Mouse (Mus musculus) CH12.LX (cell line): ENCODE data around the gene Vps4b. TPM values are rescaled to one million over a fixed set of nuclear protein-coding genes. Genes with fewer than 3 reads are reported as not detected.

Experiments
- DNase-seq: peaks from one replicate; pipeline ENCODE4 v3.0.0-alpha.2; 2013; ENCODE audit errors: extremely low read depth
- H3K27ac ChIP-seq: 2 replicates; pipeline ENCODE4 v1.5.1; 2012; ENCODE audit warnings: low read depth, mild to moderate bottlenecking, control low read depth, moderate library complexity; ENCODE audit not compliant: insufficient read depth
- H3K27me3 ChIP-seq: replicated peaks from 2 replicates; pipeline ENCODE3; 2012; ENCODE audit warnings: inconsistent platforms
- H3K36me3 ChIP-seq, 2 experiments: replicated peaks in 1 of 2; 2 replicates each; pipeline versions ENCODE3 to v1.6.1; 2012; ENCODE audit warnings: inconsistent platforms in 1 of 2, low read length in 1 of 2, mild to moderate bottlenecking in 1 of 2, mixed read lengths in 1 of 2, moderate library complexity in 1 of 2; ENCODE audit not compliant: control insufficient read depth in 1 of 2, insufficient read depth in 1 of 2
- H3K4me1 ChIP-seq, 2 experiments: 2 replicates each; pipeline ENCODE4 v1.6.1; 2012; ENCODE audit warnings: inconsistent platforms in 1 of 2, moderate library complexity in 1 of 2; ENCODE audit not compliant: insufficient read depth in 2 of 2, control insufficient read depth in 1 of 2
- H3K4me2 ChIP-seq: 2 replicates; pipeline ENCODE4 v1.6.1; 2012; ENCODE audit warnings: low read depth, mild to moderate bottlenecking, control low read depth; ENCODE audit not compliant: poor library complexity, insufficient read depth, severe bottlenecking
- H3K4me3 ChIP-seq, 3 experiments: fragments of 150-350 bp in 1 of 3; sonication (generic) in 1 of 3; replicated peaks in 1 of 3; 2 replicates each; pipeline versions ENCODE3 to v1.5.1; 2011 to 2012; ENCODE audit warnings: low read depth in 2 of 3, low read length in 2 of 3, mild to moderate bottlenecking in 2 of 3, moderate library complexity in 2 of 3, control low read depth in 1 of 3, improper control_type of control experiment in 1 of 3, inconsistent platforms in 1 of 3, mixed read lengths in 1 of 3; ENCODE audit not compliant: poor library complexity in 1 of 3
- H3K79me2 ChIP-seq: replicated peaks from 2 replicates; pipeline ENCODE4 v1.6.1; 2012; ENCODE audit warnings: mild to moderate bottlenecking, moderate library complexity; ENCODE audit not compliant: control insufficient read depth, poor library complexity, insufficient read depth, severe bottlenecking; ENCODE audit errors: extremely low read depth
- H3K9ac ChIP-seq: 2 replicates; pipeline ENCODE4 v1.6.1; 2012; ENCODE audit warnings: low read depth, mild to moderate bottlenecking, control low read depth, moderate library complexity; ENCODE audit not compliant: insufficient read depth
- H3K9me3 ChIP-seq: replicated peaks from 2 replicates; pipeline ENCODE3; 2012; ENCODE audit warnings: low read length, inconsistent platforms, mixed read lengths
- CHD1 ChIP-seq: IDR thresholded peaks from 2 replicates; pipeline ENCODE4 v1.6.1; 2012; ENCODE audit warnings: low read depth, low read length, improper control_type of control experiment, inconsistent platforms
- CHD2 ChIP-seq: IDR thresholded peaks from 2 replicates; pipeline ENCODE4 v1.6.1; 2011; ENCODE audit warnings: low read length, improper control_type of control experiment
- ELF1 ChIP-seq: IDR thresholded peaks from 2 replicates; pipeline ENCODE4 v1.6.1; 2014; ENCODE audit warnings: low read depth, mild to moderate bottlenecking, inconsistent platforms, low read length, improper control_type of control experiment
- EP300 ChIP-seq: IDR thresholded peaks from 2 replicates; pipeline ENCODE4 v1.6.1; 2011; ENCODE audit warnings: low read length, improper control_type of control experiment
- ETS1 ChIP-seq: conservative IDR thresholded peaks from 2 replicates; pipeline ENCODE4 v1.6.1; 2012; ENCODE audit warnings: low read depth, mild to moderate bottlenecking, inconsistent platforms, low read length, improper control_type of control experiment, moderate library complexity
- GABPA ChIP-seq: IDR thresholded peaks from 2 replicates; pipeline ENCODE4 v1.6.1; 2012; ENCODE audit warnings: low read depth, low read length, improper control_type of control experiment, inconsistent platforms; ENCODE audit not compliant: insufficient replicate concordance
- HCFC1 ChIP-seq: IDR thresholded peaks from 2 replicates; pipeline ENCODE4 v1.6.1; 2012; ENCODE audit warnings: low read depth, mild to moderate bottlenecking, inconsistent platforms, low read length, improper control_type of control experiment
- IRF4 ChIP-seq: IDR thresholded peaks from 2 replicates; pipeline ENCODE4 v1.6.1; 2014; ENCODE audit warnings: low read depth, mild to moderate bottlenecking, inconsistent platforms, low read length, improper control_type of control experiment
- JUN ChIP-seq: IDR thresholded peaks from 2 replicates; pipeline ENCODE4 v1.6.1; 2011; ENCODE audit warnings: low read depth, mild to moderate bottlenecking, low read length, improper control_type of control experiment, moderate library complexity; ENCODE audit not compliant: insufficient read depth
- JUND ChIP-seq: conservative IDR thresholded peaks from 2 replicates; pipeline ENCODE4 v1.6.1; 2011; ENCODE audit warnings: low read depth, low read length, improper control_type of control experiment
- KAT2A ChIP-seq: IDR thresholded peaks from 2 replicates; pipeline ENCODE4 v1.6.1; 2012; ENCODE audit warnings: low read length, improper control_type of control experiment, inconsistent platforms; ENCODE audit not compliant: insufficient replicate concordance
- MAFK ChIP-seq: IDR thresholded peaks from 2 replicates; pipeline ENCODE4 v1.6.1; 2011; ENCODE audit warnings: low read length, improper control_type of control experiment; ENCODE audit not compliant: insufficient replicate concordance
- MAZ ChIP-seq: IDR thresholded peaks from 2 replicates; pipeline ENCODE4 v1.6.1; 2012; ENCODE audit warnings: low read depth, mild to moderate bottlenecking, inconsistent platforms, low read length, improper control_type of control experiment, moderate library complexity
- MEF2A ChIP-seq: IDR thresholded peaks from 2 replicates; pipeline ENCODE4 v1.6.1; 2014; ENCODE audit warnings: low read depth, mild to moderate bottlenecking, inconsistent platforms, low read length, improper control_type of control experiment, borderline replicate concordance
- MYC ChIP-seq: IDR thresholded peaks from 2 replicates; pipeline ENCODE4 v1.6.1; 2011; ENCODE audit warnings: low read depth, mild to moderate bottlenecking, improper control_type of control experiment, low read length
- NELFE ChIP-seq: IDR thresholded peaks from 2 replicates; pipeline ENCODE4 v1.6.1; 2011; ENCODE audit warnings: low read depth, low read length, improper control_type of control experiment
- NRF1 ChIP-seq: IDR thresholded peaks from 2 replicates; pipeline ENCODE4 v1.6.1; 2014; ENCODE audit warnings: low read depth, mild to moderate bottlenecking, inconsistent platforms, low read length, improper control_type of control experiment, moderate library complexity
- RAD21 ChIP-seq: IDR thresholded peaks from 2 replicates; pipeline ENCODE4 v1.6.1; 2011; ENCODE audit warnings: low read depth, mild to moderate bottlenecking, low read length, improper control_type of control experiment, moderate library complexity
- SMC3 ChIP-seq: IDR thresholded peaks from 2 replicates; pipeline ENCODE4 v1.6.1; 2011; ENCODE audit warnings: low read depth, low read length, improper control_type of control experiment
- UBTF ChIP-seq: IDR thresholded peaks from 2 replicates; pipeline ENCODE4 v1.6.1; 2012; ENCODE audit warnings: low read depth, mild to moderate bottlenecking, inconsistent platforms, low read length, improper control_type of control experiment, moderate library complexity
- USF1 ChIP-seq: IDR thresholded peaks from 2 replicates; pipeline ENCODE4 v1.6.1; 2014; ENCODE audit warnings: low read depth, mild to moderate bottlenecking, inconsistent platforms, low read length, improper control_type of control experiment
- USF2 ChIP-seq: conservative IDR thresholded peaks from 2 replicates; pipeline ENCODE4 v1.6.1; 2011; ENCODE audit warnings: low read depth, low read length, improper control_type of control experiment
- ZC3H11A ChIP-seq: IDR thresholded peaks from 2 replicates; pipeline ENCODE4 v1.6.1; 2012; ENCODE audit warnings: low read depth, mild to moderate bottlenecking, inconsistent platforms, low read length, improper control_type of control experiment
- ZKSCAN1 ChIP-seq: IDR thresholded peaks from 2 replicates; pipeline ENCODE4 v1.6.1; 2012; ENCODE audit warnings: low read depth, inconsistent platforms, low read length, improper control_type of control experiment, borderline replicate concordance
- ZMIZ1 ChIP-seq: IDR thresholded peaks from 2 replicates; pipeline ENCODE4 v1.6.1; 2012; ENCODE audit warnings: low read depth, mild to moderate bottlenecking, inconsistent platforms, low read length, improper control_type of control experiment
- dilution Hi-C: fragments of 300-500 bp; cut with MboI; formaldehyde crosslinking; loops from 2 replicates; pipeline ENCODE4 v1.14.3; 2020; ENCODE audit warnings: low sequenced_read_pairs; ENCODE audit not compliant: extremely low pct_unique_long_range_greater_than_20kb, extremely low pct_ligation_motif_present
- in situ Hi-C: fragments of 300-500 bp; cut with MboI; formaldehyde crosslinking; loops from 3 replicates; pipeline ENCODE4 v1.14.3; 2019; ENCODE audit warnings: low sequenced_read_pairs, low pct_ligation_motif_present, low pct_unique_long_range_greater_than_20kb, mixed read lengths
- polyA plus RNA-seq: library from polyadenylated mRNA; unstranded; fragments of >175 nt; gene quantifications from 2 replicates; pipeline ENCODE4 v1.2.1, GENCODE M21; 2012; ENCODE audit warnings: low read depth; ENCODE audit not compliant: insufficient read length
- total RNA-seq, 2 experiments: library from RNA; depleted of rRNA; stranded (reverse); fragments of 300-350 nt in 1 of 2; fragments of >200 nt in 1 of 2; gene quantifications; 2 replicates each; pipeline ENCODE4 v1.2.3; 2012 to 2014

The Vps4b gene
- total and polyA plus RNA-seq, 3 experiments = 42.0 to 92.0 (median 51.4) TPM

GRCm38 (mm10) chr1:106815265-106815664, 18.7 kb upstream of the Vps4b start:
- no peak overlapping the region for H3K9ac ChIP-seq
- in situ Hi-C loops = loop anchor here (10.0 kb wide), 1 partner anchor 70 kb away; no protein-coding TSS in a partner anchor
- DNase-seq = peak; percentile 14
- H3K27ac ChIP-seq = no peak overlapping the region
- no peaks in the 10 kb centered on the region for H3K36me3 ChIP-seq
- H3K4me1 ChIP-seq = peaks cover 0 to 4% of the 10 kb centered on the region in 2 experiments; a peak in 1 of 4 replicates
- dilution Hi-C loops = no loop called here
- H3K4me2 ChIP-seq = peak overlapping the region; percentile 29
- no peaks in the 10 kb centered on the region for H3K9me3 ChIP-seq
- TF ChIP-seq RAD21 (no peak), ZC3H11A (no peak), USF1 (no peak), MAFK (no peak), ELF1 (no peak), MEF2A (no peak), IRF4 (no peak), GABPA (no peak), MAZ (no peak), USF2 (no peak), SMC3 (no peak), JUND (no peak), CHD1 (no peak), ETS1 (no peak), KAT2A (no peak), MYC (no peak), ZKSCAN1 (no peak), HCFC1 (no peak), NRF1 (no peak), EP300 (no peak)
- H3K79me2 ChIP-seq = no peaks in the 10 kb centered on the region
- no peak overlapping the region for H3K4me3 ChIP-seq
- no peaks in the 10 kb centered on the region for H3K27me3 ChIP-seq

DNA sequence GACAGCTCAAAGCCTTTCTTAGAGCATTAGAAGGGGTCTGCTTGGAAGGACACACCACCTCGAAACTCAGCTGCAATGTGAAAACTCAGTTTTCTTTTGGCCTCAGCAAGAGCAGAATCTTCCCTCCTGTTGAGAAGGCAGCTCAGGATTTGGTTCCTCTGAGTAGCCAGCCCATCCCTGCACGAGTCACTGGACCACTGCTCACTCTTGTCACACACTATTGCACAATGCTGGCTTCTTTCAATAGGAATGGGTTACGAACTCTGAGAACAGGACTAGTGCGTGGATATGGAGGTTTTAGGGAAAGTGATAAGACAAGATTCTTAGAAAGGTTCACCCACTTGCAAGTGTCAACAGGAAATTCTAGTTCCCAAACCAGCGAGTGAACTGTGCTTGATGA, 18.3 kb upstream of the Vps4b start:
- H3K4me3 ChIP-seq = no peak overlapping the region
- no peaks in the 10 kb centered on the region for H3K36me3 ChIP-seq
- in situ Hi-C loops (loop anchor here (10.0 kb wide), 1 partner anchor 70 kb away; no protein-coding TSS in a partner anchor), dilution Hi-C loops (no loop called here)
- peak overlapping the region; percentile 29 for H3K4me2 ChIP-seq
- no peaks in the 10 kb centered on the region for H3K79me2 ChIP-seq
- no peak overlapping the region for H3K27ac ChIP-seq
- H3K4me1 ChIP-seq = peaks cover 0 to 4% of the 10 kb centered on the region in 2 experiments; a peak in 1 of 4 replicates
- TF ChIP-seq MAFK (no peak), JUN (no peak), CHD2 (no peak), ZMIZ1 (no peak), RAD21 (no peak), UBTF (no peak), SMC3 (no peak), NELFE (no peak), CHD1 (no peak), USF2 (no peak)
- no peaks in the 10 kb centered on the region for H3K27me3 ChIP-seq
- no peak for DNase-seq
- H3K9ac ChIP-seq = no peak overlapping the region
- no peaks in the 10 kb centered on the region for H3K9me3 ChIP-seq
